Mouse (Mus musculus): ENCODE measurements around the gene Popdc2.

Gene Popdc2

GRCm38 (mm10) chr16:38369431-38369830 is 7.4 kb downstream of the Popdc2 start:
- ChIA-PET CTCF (interaction anchor here in 2 of 4 experiments (0.8 to 1.0 kb wide), 2 partner anchors 22 to 48 kb away, joined by 3 to 4 read pairs; partner anchors contain the start of genes Cox17 (in 1 of the 2) and Gm21987 (in 1 of the 2)), POLR2A (interaction anchor here in 3 of 4 experiments (0.8 to 1.5 kb wide), 8 partner anchors 20 to 89 kb away, joined by 3 to 6 read pairs (median 3); no protein-coding TSS in a partner anchor)

GRCm38 (mm10) chr16:38369992-38370484 is 8.0 kb downstream of the Popdc2 start:
- ChIA-PET CTCF (interaction anchor here in 2 of 4 experiments (0.8 to 1.0 kb wide), 2 partner anchors 23 to 49 kb away, joined by 3 to 4 read pairs; partner anchors contain the start of genes Cox17 (in 1 of the 2) and Gm21987 (in 1 of the 2)), POLR2A (interaction anchor here in 3 of 4 experiments (0.5 to 1.5 kb wide), 13 partner anchors 16 to 89 kb away, joined by 3 to 6 read pairs (median 3); no protein-coding TSS in a partner anchor)

- ChIA-PET POLR2A (interaction anchor here in 3 of 4 experiments (0.7 to 1.5 kb wide), 11 partner anchors 17 to 88 kb away, joined by 3 to 6 read pairs (median 3); no protein-coding TSS in a partner anchor), CTCF (no interaction called here)
Observed at GRCm38 (mm10) chr16:38370633-38371374, 8.8 kb downstream of the Popdc2 start.

GRCm38 (mm10) chr16:38371705-38372296 is 9.8 kb downstream of the Popdc2 start:
- ChIA-PET POLR2A (interaction anchor here in 3 of 4 experiments (0.5 to 3.5 kb wide), 3 partner anchors 22 to 150 kb away, joined by 3 to 24 read pairs (median 15); no protein-coding TSS in a partner anchor), CTCF (no interaction called here)

- POLR2A ChIA-PET, result interaction anchor here (0.6 to 4.9 kb wide), 16 partner anchors 10 to 161 kb away, joined by 3 to 24 read pairs (median 4); partner anchors contain the start of genes Adprh (in 1 of the 4), Cox17 (in 1 of the 4) and Gm21987 (in 1 of the 4)
- CTCF ChIA-PET, result interaction anchor here in 1 of 4 experiments (0.7 kb wide), 1 partner anchor 133 kb away, joined by 6 read pairs; no protein-coding TSS in a partner anchor
Observed at GRCm38 (mm10) chr16:38372876-38373275, 10.9 kb downstream of the Popdc2 start.

- POLR2A ChIA-PET, result interaction anchor here in 3 of 4 experiments (0.7 to 4.9 kb wide), 20 partner anchors 8 to 110 kb away, joined by 3 to 24 read pairs (median 4); partner anchors contain the start of genes Adprh (in 1 of the 3), Cox17 (in 1 of the 3) and Gm21987 (in 1 of the 3)
- CTCF ChIA-PET, result interaction anchor here in 1 of 4 experiments (0.8 kb wide), 1 partner anchor 110 kb away, joined by 4 read pairs; no protein-coding TSS in a partner anchor
Observed at GRCm38 (mm10) chr16:38373439-38373838, 11.4 kb downstream of the Popdc2 start.

- POLR2A ChIA-PET, result interaction anchor here in 3 of 4 experiments (0.7 to 4.9 kb wide), 26 partner anchors 8 to 109 kb away, joined by 3 to 24 read pairs (median 4); partner anchors contain the start of genes Adprh (in 1 of the 3), Cox17 (in 1 of the 3) and Gm21987 (in 1 of the 3)
- CTCF ChIA-PET, result interaction anchor here in 2 of 4 experiments (0.6 to 0.8 kb wide), 3 partner anchors 41 to 109 kb away, joined by 4 read pairs; no protein-coding TSS in a partner anchor
Observed at GRCm38 (mm10) chr16:38373941-38374340, 11.9 kb downstream of the Popdc2 start.

- CTCF ChIA-PET, result interaction anchor here in 2 of 4 experiments (0.6 to 0.7 kb wide), 2 partner anchors 41 to 84 kb away, joined by 4 read pairs; no protein-coding TSS in a partner anchor
- POLR2A ChIA-PET, result interaction anchor here in 3 of 4 experiments (0.7 to 4.9 kb wide), 23 partner anchors 9 to 101 kb away, joined by 3 to 24 read pairs (median 4); partner anchors contain the start of genes Adprh (in 1 of the 3), Cox17 (in 1 of the 3) and Gm21987 (in 1 of the 3)
Observed at GRCm38 (mm10) chr16:38374379-38375140, 12.6 kb downstream of the Popdc2 start.

- ChIA-PET CTCF (no interaction called here), POLR2A (interaction anchor here in 3 of 4 experiments (0.8 to 4.9 kb wide), 8 partner anchors 10 to 71 kb away, joined by 3 to 21 read pairs (median 4); no protein-coding TSS in a partner anchor)
Observed at GRCm38 (mm10) chr16:38375182-38375581, 13.2 kb downstream of the Popdc2 start.

- ChIA-PET POLR2A (interaction anchor here in 3 of 4 experiments (0.5 to 4.9 kb wide), 23 partner anchors 10 to 738 kb away, joined by 3 to 21 read pairs (median 4); partner anchors contain the start of genes Adprh (in 1 of the 3), Cox17 (in 1 of the 3), Gm21987 (in 1 of the 3) and Pla1a (in 1 of the 3)), CTCF (interaction anchor here in 3 of 4 experiments (0.6 to 1.6 kb wide), 6 partner anchors 9 to 130 kb away, joined by 3 to 8 read pairs (median 3); partner anchors contain the start of gene Cd80 (in 1 of the 3))
Observed at GRCm38 (mm10) chr16:38376163-38376840, 14.3 kb downstream of the Popdc2 start.

GRCm38 (mm10) chr16:38376841-38377249 is 14.8 kb downstream of the Popdc2 start:
- POLR2A ChIA-PET, result interaction anchor here in 3 of 4 experiments (0.5 to 4.9 kb wide), 19 partner anchors 10 to 738 kb away, joined by 3 to 21 read pairs (median 4); partner anchors contain the start of genes Adprh (in 1 of the 3), Pla1a (in 1 of the 3) and Popdc2 (in 1 of the 3)
- CTCF ChIA-PET, result interaction anchor here in 2 of 4 experiments (1.3 to 1.6 kb wide), 2 partner anchors 78 to 130 kb away, joined by 3 read pairs; partner anchors contain the start of gene Cd80 (in 1 of the 2)

- POLR2A ChIA-PET, result interaction anchor here in 2 of 4 experiments (0.9 to 2.0 kb wide), 5 partner anchors 9 to 23 kb away, joined by 3 to 7 read pairs (median 3); partner anchors contain the start of gene Popdc2 (in 1 of the 2)
Observed at GRCm38 (mm10) chr16:38377546-38377945, 15.5 kb downstream of the Popdc2 start.

GRCm38 (mm10) chr16:38378591-38378990 is 16.6 kb downstream of the Popdc2 start:
- ChIA-PET CTCF (interaction anchor here in 1 of 4 experiments (0.6 kb wide), 1 partner anchor 37 kb away, joined by 5 read pairs; no protein-coding TSS in a partner anchor), POLR2A (no interaction called here)

More at GRCm38 (mm10) chr16:38377546-38377945, 15.5 kb downstream of the Popdc2 start:
- CTCF ChIA-PET, result interaction anchor here in 1 of 4 experiments (1.6 kb wide), 1 partner anchor 129 kb away, joined by 3 read pairs; no protein-coding TSS in a partner anchor

GRCm38 (mm10) chr16:38379088-38379487 is 17.1 kb downstream of the Popdc2 start:
- ChIA-PET CTCF (no interaction called here), POLR2A (interaction anchor here in 1 of 4 experiments (0.8 to 1.2 kb wide), 2 partner anchors 11 kb away, joined by 3 to 5 read pairs; no protein-coding TSS in a partner anchor)

- ChIA-PET CTCF (interaction anchor here in 1 of 4 experiments (0.7 kb wide), 1 partner anchor 560 kb away, joined by 4 read pairs; no protein-coding TSS in a partner anchor), POLR2A (interaction anchor here in 1 of 4 experiments (0.8 to 1.2 kb wide), 3 partner anchors 10 to 54 kb away, joined by 3 to 5 read pairs (median 3); partner anchors contain the start of gene Pla1a)
Observed at GRCm38 (mm10) chr16:38379493-38379892, 17.5 kb downstream of the Popdc2 start.

GRCm38 (mm10) chr16:38379926-38380325 is 17.9 kb downstream of the Popdc2 start:
- POLR2A ChIA-PET, result interaction anchor here in 2 of 4 experiments (0.6 to 1.2 kb wide), 5 partner anchors 10 to 53 kb away, joined by 3 to 5 read pairs (median 3); partner anchors contain the start of gene Pla1a (in 1 of the 2)
- CTCF ChIA-PET, result interaction anchor here in 3 of 4 experiments (0.7 to 0.8 kb wide), 3 partner anchors 93 to 559 kb away, joined by 4 to 5 read pairs (median 5); no protein-coding TSS in a partner anchor

Data from embryonic stem cell, embryonic (primary cell).